Mouse (Mus musculus) neural tube, embryonic 15.5 days (tissue): ENCODE data around the gene Angel1. TPM values are rescaled to one million over a fixed set of nuclear protein-coding genes. Genes with fewer than 3 reads are reported as not detected.

Experiments used
- ATAC-seq: fragments of 200-750 bp; cut with Nextera tagmentation; 2 replicates; pipeline ENCODE4 v1.8.0; 2017; ENCODE audit warnings: mild to moderate bottlenecking, moderate TSS enrichment, moderate library complexity; ENCODE audit not compliant: low FRiP score
- H3K27ac ChIP-seq: fragments of 300-500 bp; sonication (generic); replicated peaks from 2 replicates; pipeline ENCODE4 v1.5.1; 2015; ENCODE audit warnings: mild to moderate bottlenecking, inconsistent platforms
- H3K27me3 ChIP-seq: fragments of 300-500 bp; sonication (generic); replicated peaks from 2 replicates; pipeline ENCODE4 v1.6.1; 2015; ENCODE audit warnings: inconsistent platforms
- H3K36me3 ChIP-seq: fragments of 300-500 bp; sonication (generic); 2 replicates; pipeline ENCODE4 v1.6.1; 2015; ENCODE audit warnings: inconsistent platforms
- H3K4me1 ChIP-seq: fragments of 300-500 bp; sonication (generic); 2 replicates; pipeline ENCODE4 v1.6.1; 2015; ENCODE audit warnings: inconsistent platforms
- H3K4me2 ChIP-seq: fragments of 300-500 bp; sonication (generic); 2 replicates; pipeline ENCODE4 v1.6.1; 2015; ENCODE audit warnings: inconsistent platforms, mild to moderate bottlenecking, moderate library complexity
- H3K4me3 ChIP-seq: fragments of 300-500 bp; sonication (generic); replicated peaks from 2 replicates; pipeline ENCODE4 v1.5.1; 2015; ENCODE audit warnings: mild to moderate bottlenecking, inconsistent platforms
- H3K9ac ChIP-seq: fragments of 300-500 bp; sonication (generic); replicated peaks from 2 replicates; pipeline ENCODE4 v1.6.1; 2015; ENCODE audit warnings: mild to moderate bottlenecking, inconsistent platforms
- H3K9me3 ChIP-seq: fragments of 300-500 bp; sonication (generic); replicated peaks from 2 replicates; pipeline ENCODE4 v1.6.1; 2016; ENCODE audit warnings: inconsistent platforms
- WGBS: fragments of 180-500 bp; shearing (Covaris S2); methylation state at CpG from one replicate; pipeline ENCODE4 v1.1.7; 2015; ENCODE audit warnings: mixed read lengths; 5-methylcytosine and 5-hydroxymethylcytosine counted together
- polyA plus RNA-seq: library from polyadenylated mRNA; unstranded; fragments of >200 nt; fragmentation: Nextera tagmentation; extraction: Ambion mirVana; gene quantifications from 2 replicates; pipeline ENCODE4 v1.2.1, GENCODE M21; 2015

Angel1 gene
- polyA plus RNA-seq, 1 experiment from 2014 or later = 11.2 TPM

GRCm38 (mm10) chr12:86700927-86701310, 25.3 kb downstream of the Angel1 start:
- no peaks in the 10 kb centered on the region for H3K27me3 ChIP-seq
- no peak overlapping the region for H3K9ac ChIP-seq
- H3K36me3 ChIP-seq = peaks cover 22% of the 10 kb centered on the region
- peaks cover 23% of the 10 kb centered on the region for H3K4me1 ChIP-seq
- H3K4me3 ChIP-seq = no peak overlapping the region
- no peaks in the 10 kb centered on the region for H3K9me3 ChIP-seq
- H3K27ac ChIP-seq = peak overlapping the region; percentile 69
- no peak for ATAC-seq
- 78% methylated on average over 4 of the region's 4 CpGs for WGBS
- no peak overlapping the region for H3K4me2 ChIP-seq

GRCm38 (mm10) chr12:86699965-86700926, 26.0 kb downstream of the Angel1 start:
- 26% methylated on average over 19 of the region's 19 CpGs for WGBS
- Histone ChIP-seq H3K27me3 (no peaks in the 10 kb centered on the region), H3K4me3 (no peak overlapping the region), H3K4me2 (no peak overlapping the region), H3K36me3 (peaks cover 26% of the 10 kb centered on the region), H3K9ac (no peak overlapping the region), H3K4me1 (peaks cover 23% of the 10 kb centered on the region), H3K27ac (peak overlapping the region; percentile 69), H3K9me3 (no peaks in the 10 kb centered on the region)
- no peak for ATAC-seq

GRCm38 (mm10) chr12:86698537-86698936, 27.7 kb downstream of the Angel1 start:
- Histone ChIP-seq H3K36me3 (peaks cover 34% of the 10 kb centered on the region), H3K4me1 (peaks cover 23% of the 10 kb centered on the region), H3K4me2 (no peak overlapping the region), H3K9me3 (no peaks in the 10 kb centered on the region), H3K9ac (no peak overlapping the region), H3K27ac (peak overlapping the region; percentile 69), H3K4me3 (no peak overlapping the region), H3K27me3 (no peaks in the 10 kb centered on the region)
- ATAC-seq = no peak

- Histone ChIP-seq H3K9me3 (no peaks in the 10 kb centered on the region), H3K27me3 (no peaks in the 10 kb centered on the region), H3K9ac (no peak overlapping the region), H3K27ac (peak overlapping the region; percentile 69; the same call in 1 of the 2 replicates), H3K4me3 (no peak overlapping the region), H3K4me2 (no peak overlapping the region), H3K36me3 (peaks cover 31% of the 10 kb centered on the region), H3K4me1 (peaks cover 23% of the 10 kb centered on the region)
- no peak for ATAC-seq
- 38% methylated on average over 2 of the region's 2 CpGs for WGBS
Observed at GRCm38 (mm10) chr12:86697996-86698395, 28.3 kb downstream of the Angel1 start.

GRCm38 (mm10) chr12:86694441-86694840, 31.8 kb downstream of the Angel1 start:
- 91% methylated on average over 1 of the region's 1 CpGs for WGBS
- Histone ChIP-seq H3K9me3 (no peaks in the 10 kb centered on the region), H3K27me3 (no peaks in the 10 kb centered on the region), H3K9ac (no peak overlapping the region), H3K36me3 (peaks cover 58% of the 10 kb centered on the region), H3K4me2 (no peak overlapping the region), H3K4me1 (peaks cover 22% of the 10 kb centered on the region), H3K27ac (no peak overlapping the region), H3K4me3 (no peak overlapping the region)
- ATAC-seq = no peak

- Histone ChIP-seq H3K4me3 (no peak overlapping the region), H3K27me3 (no peaks in the 10 kb centered on the region), H3K4me2 (no peak overlapping the region), H3K4me1 (peaks cover 14% of the 10 kb centered on the region; the same call in 1 of the 2 replicates), H3K36me3 (peaks cover 69% of the 10 kb centered on the region), H3K9ac (no peak overlapping the region), H3K27ac (no peak overlapping the region), H3K9me3 (no peaks in the 10 kb centered on the region)
- no peak for ATAC-seq
Observed at GRCm38 (mm10) chr12:86693389-86693788, 32.9 kb downstream of the Angel1 start.

GRCm38 (mm10) chr12:86692471-86693356, 33.5 kb downstream of the Angel1 start:
- WGBS = 74% methylated on average over 5 of the region's 5 CpGs
- H3K36me3 ChIP-seq = peaks cover 72% of the 10 kb centered on the region

GRCm38 (mm10) chr12:86690700-86691485, 35.4 kb downstream of the Angel1 start:
- H3K27me3 ChIP-seq = no peaks in the 10 kb centered on the region
- H3K9me3 ChIP-seq = no peaks in the 10 kb centered on the region
- 70% methylated on average over 12 of the region's 12 CpGs for WGBS
- H3K36me3 ChIP-seq = peaks cover 72% of the 10 kb centered on the region
- no peak overlapping the region for H3K27ac ChIP-seq
- no peak overlapping the region for H3K4me2 ChIP-seq
- no peak for ATAC-seq
- peaks cover 24% of the 10 kb centered on the region; the same call in 1 of the 2 replicates for H3K4me1 ChIP-seq
- H3K9ac ChIP-seq = no peak overlapping the region
- H3K4me3 ChIP-seq = no peak overlapping the region

More at GRCm38 (mm10) chr12:86692471-86693356, 33.5 kb downstream of the Angel1 start:
- no peaks in the 10 kb centered on the region for H3K9me3 ChIP-seq
- H3K4me3 ChIP-seq = no peak overlapping the region
- no peak overlapping the region for H3K9ac ChIP-seq
- ATAC-seq = no peak
- no peak overlapping the region for H3K4me2 ChIP-seq
- H3K27ac ChIP-seq = no peak overlapping the region
- H3K27me3 ChIP-seq = no peaks in the 10 kb centered on the region
- peaks cover 14% of the 10 kb centered on the region; the same call in 1 of the 2 replicates for H3K4me1 ChIP-seq

- no peak overlapping the region for H3K4me3 ChIP-seq
- H3K4me2 ChIP-seq = no peak overlapping the region
- peaks cover 41% of the 10 kb centered on the region for H3K4me1 ChIP-seq
- H3K36me3 ChIP-seq = peaks cover 59% of the 10 kb centered on the region
- 96% methylated on average over 27 of the region's 27 CpGs for WGBS
- H3K9ac ChIP-seq = no peak overlapping the region
- no peaks in the 10 kb centered on the region for H3K27me3 ChIP-seq
- ATAC-seq = no peak
- no peak overlapping the region for H3K27ac ChIP-seq
- H3K9me3 ChIP-seq = no peaks in the 10 kb centered on the region
Observed at GRCm38 (mm10) chr12:86688917-86689316, 37.3 kb downstream of the Angel1 start.

- no peak for ATAC-seq
- no peak overlapping the region for H3K4me2 ChIP-seq
- no peak overlapping the region for H3K9ac ChIP-seq
- H3K9me3 ChIP-seq = no peaks in the 10 kb centered on the region
- H3K4me1 ChIP-seq = peaks cover 50% of the 10 kb centered on the region
- no peak overlapping the region for H3K27ac ChIP-seq
- 87% methylated on average over 4 of the region's 4 CpGs for WGBS
- H3K4me3 ChIP-seq = no peak overlapping the region
- no peaks in the 10 kb centered on the region for H3K27me3 ChIP-seq
- peaks cover 57% of the 10 kb centered on the region for H3K36me3 ChIP-seq
Observed at GRCm38 (mm10) chr12:86687971-86688573, 38.2 kb downstream of the Angel1 start.
